Mouse (Mus musculus) liver, postnatal 0 days (tissue): ENCODE results near the gene Sdc3.

Experiments used
- CTCF ChIP-seq: sonication (generic); IDR thresholded peaks from 2 replicates; pipeline ENCODE4 v1.5.1; 2016; ENCODE audit warnings: antibody characterized with exemption, low read depth
- EP300 ChIP-seq: IDR thresholded peaks from 2 replicates; pipeline ENCODE4 v1.6.1; 2016; ENCODE audit warnings: antibody characterized with exemption, low read depth, mild to moderate bottlenecking

DNA sequence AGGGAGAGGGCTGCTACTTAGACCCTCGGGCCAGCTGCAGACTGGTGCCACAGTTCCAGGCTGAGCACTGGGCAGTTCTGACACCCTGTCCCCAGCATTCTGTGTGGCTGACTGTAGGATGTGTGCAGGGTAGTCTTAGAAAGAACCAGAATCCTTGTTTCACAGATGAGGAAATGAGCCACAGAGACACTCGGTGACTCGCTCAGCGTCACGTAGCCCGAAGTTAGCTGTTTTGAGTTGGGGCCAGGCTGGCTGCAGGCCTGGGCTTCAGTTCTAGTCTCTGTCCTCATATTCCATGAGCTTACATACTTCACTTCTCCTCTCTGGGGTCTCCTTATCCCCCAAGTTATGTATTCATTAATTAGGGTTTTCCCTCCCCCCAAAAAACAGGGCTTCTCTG lies 3.6 kb downstream of the Sdc3 start:
- TF ChIP-seq EP300 (no peak), CTCF (no peak)
